Mouse (Mus musculus): ENCODE measurements around the gene Naa15.
A peak's percentile ranks its signal among the peaks of the same experiment; 100 is the strongest.

Naa15 gene

DNA sequence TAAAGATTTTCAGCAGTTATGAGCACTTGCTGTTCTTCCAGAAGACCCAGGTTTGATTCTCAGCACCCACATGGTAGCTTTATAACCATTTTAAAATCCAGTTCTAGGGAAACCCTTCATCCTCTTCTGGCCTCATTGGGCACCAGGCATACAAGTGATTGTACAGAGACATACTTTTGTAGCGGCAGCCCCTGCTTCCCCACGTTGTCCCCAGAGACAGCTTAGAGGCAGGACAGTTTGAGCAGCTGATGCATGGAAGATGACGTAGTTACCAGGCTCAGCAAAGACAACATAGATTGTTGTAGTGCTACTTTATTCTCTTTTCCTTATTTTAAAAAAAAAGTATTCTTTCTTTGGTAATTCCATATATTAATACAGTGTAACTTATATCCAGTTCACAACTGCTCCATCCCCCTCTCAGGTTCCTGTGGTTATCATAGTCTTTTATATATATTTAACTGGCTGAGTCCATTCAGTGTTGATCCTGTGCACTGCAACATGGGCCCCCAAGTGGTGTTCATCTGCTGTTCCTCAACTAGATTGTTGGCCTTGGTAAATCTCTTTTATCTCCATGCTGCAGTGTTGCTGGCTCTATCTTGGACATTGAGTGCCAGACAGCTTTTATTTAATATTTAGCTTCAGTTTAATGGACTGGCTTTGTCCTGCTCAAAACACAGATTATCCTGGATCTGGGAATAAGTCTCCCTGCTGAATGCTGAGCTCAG lies 20.1 kb downstream of the Naa15 start:
- no peak for DNase-seq (ENCODE audit: low spot score)

DNA sequence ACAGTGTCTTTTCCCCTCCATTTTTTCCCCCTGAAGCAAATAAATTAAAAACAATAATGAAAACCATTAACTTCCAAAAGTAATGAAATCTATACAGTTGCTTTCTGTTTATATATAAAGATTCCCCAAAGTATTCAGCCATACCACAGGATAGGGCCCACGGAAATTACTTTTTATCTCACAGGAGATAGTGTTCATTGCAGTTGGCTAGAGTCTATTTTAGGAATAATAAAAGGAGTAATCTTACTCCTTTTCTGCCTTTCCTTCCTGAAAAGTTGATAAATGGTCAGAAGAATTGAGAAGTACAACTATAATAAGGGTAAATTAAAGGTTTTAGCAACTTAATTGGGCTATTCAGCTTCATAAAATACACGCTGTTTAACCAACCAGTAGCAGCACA lies 53.6 kb downstream of the Naa15 start:
- DNase-seq (ENCODE audit: low spot score) = no peak

DNA sequence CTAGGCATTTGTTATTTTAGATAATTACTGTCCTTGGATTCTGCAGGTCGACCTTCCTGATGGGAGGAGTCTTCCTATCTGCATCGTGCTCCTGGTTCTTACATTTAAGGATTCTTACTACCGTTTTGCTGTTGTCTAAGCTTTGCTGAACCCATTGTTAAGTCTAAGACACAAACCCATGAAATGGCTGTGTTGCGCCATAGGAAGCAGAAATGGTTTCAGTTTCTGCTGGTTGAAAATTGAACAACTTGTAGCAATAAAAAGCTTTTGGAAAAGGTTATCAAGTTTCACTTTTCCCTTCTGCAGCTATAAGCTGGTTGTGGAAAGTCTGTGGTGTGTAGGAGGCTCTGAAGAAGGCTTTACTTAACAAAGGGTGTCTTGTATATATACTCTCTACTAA lies 60.8 kb downstream of the Naa15 start:
- no peak for DNase-seq (ENCODE audit: low spot score)

DNA sequence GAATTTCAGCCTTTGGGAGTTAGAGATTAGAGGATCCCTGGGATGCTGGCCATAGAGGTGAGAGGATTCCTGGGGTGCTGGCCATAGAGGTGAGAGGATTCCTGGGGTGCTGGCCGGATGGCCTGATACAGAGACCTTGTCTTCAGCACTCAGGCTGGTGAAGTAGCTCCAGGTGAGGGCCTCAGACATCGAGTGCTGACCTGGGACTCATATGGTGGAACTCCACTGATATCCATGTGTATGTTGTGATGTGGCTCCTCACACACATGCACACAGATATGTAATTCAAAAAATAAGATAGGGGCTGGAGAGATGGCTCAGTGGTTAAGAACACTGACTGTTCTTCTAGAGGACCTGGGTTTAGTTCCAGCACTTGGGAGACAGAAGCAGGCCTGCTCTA lies 64.9 kb downstream of the Naa15 start:
- DNase-seq (ENCODE audit: low spot score) = no peak

DNA sequence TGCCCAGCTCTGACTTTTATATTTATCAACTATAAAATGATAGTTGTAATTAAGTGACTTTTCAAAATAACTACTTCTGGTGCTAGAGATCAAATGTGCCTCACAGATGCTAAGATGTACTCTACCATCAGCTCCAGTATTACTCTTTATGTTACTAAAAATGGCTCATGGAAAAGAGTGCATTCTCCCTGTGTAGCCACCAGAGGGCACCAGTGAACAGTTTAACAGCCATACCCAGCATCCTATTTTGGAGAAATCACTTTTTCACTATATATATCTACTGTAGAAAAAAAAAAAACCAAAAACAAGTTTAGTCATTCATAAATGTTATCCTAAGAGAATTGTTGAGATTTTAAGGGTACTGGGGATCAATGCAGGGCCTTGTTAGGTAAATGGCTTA lies 66.1 kb downstream of the Naa15 start:
- no peak for DNase-seq (ENCODE audit: low spot score)

DNA sequence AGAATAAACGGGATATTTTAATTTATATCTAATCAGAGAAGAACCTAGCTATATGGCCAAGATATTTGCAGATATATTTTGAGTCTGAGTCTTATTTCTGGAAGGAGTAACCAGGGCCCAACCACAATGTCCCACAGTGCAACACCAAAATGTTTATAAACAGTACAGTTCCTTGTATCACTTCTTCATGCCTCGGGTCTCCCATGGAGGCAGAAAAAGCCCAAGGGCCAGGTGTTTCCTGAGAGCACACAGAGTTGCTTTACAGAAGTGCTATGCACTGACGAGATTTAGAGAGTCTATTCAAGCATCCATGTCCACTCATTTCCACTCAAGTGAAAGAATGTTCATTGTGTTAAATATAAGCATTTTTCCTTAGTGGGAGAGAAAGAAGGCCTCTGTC lies 66.9 kb downstream of the Naa15 start:
- no peak for DNase-seq (ENCODE audit: low spot score)

DNA sequence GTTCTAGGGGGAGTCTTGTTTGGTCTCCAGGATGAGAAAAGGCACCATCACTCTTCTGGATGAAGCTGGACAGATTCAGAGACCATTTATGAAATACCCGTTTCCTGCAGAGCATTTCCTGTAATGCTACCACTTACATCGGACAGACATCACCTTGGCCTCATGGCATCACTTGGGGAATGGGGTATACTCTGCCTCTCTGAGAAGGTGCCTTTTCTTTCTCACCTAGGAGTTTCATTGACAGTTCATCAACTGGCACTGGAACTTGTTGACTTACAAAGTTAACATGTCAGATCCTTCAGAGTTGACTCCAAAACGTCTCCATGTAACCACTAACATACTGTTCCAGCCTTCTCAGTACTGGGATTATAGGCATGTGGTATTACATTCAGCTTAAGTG lies 67.8 kb downstream of the Naa15 start:
- no peak for DNase-seq (ENCODE audit: low spot score)

DNA sequence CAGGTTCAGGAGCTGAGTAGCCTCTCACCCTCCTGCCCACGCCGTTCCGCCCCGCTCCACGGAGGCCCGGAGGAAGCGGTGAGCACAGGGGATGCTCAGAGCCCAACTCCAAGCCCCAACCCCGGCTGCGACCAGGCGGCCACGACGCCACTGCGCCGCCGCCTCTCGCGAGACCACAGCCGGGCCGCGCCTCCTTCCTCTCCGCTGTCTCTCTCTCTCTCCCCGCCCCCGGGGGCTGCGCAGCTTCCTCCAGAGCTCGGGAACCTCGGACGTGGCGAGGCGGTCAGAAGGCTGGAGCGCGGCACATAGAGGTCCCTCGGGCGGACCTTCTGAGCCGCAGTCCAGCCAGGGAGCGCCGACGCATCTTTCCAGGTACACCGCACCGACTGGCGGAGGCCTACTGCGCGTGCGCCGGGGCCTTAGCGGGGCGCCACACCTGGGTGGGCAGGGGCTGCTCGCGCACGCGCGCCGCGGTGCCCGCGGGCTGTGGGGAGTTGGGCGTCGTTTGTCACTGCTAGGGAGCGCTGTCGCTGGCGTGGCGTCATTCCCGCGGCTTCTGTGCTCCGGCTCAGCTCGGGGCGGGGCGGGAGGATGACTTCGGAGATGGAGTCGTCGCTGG lies 68.9 kb downstream of the Naa15 start, which contains the start of gene Rab33b:
TSS of gene Rab33b (plus strand) at position 180 of the 619 bp plus-strand sequence.
- DNase-seq (ENCODE audit: low spot score) = peak; percentile 96

DNA sequence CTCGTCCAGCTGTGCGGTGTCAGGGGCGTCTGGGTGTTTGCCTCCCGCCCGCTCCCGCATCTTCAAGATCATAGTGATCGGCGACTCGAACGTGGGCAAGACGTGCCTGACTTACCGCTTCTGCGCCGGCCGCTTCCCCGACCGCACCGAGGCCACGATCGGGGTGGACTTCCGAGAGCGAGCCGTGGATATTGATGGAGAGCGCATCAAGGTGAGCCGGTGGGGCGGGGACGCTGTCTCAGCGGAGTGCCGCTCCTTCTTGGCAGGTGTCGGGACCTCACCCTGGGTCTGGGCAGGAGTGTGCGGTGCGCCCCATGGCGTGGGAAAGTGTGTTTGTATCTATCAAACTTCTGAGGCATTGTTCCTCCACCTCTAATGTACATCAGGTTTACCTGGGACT lies 69.4 kb downstream of the Naa15 start:
- DNase-seq (ENCODE audit: low spot score) = no peak

DNA sequence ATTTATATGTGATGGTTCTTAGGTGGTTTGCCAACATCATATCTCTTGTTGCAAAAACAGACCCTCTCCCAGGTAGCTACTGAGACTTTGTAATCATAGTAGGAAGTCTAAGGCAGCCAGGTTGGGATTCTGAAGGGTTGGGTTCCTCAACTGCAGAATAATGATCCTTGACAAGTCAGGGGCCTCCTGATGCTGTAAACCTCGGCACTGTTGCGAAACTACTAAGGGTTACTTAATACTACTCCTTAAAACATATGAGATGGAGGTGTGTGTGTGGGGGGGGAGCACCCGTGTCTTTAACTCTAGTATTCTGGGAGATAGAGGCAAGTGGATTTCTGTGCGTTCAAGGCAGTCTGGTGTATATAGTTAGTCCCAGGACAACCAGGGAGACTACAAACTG lies 70.4 kb downstream of the Naa15 start:
- no peak for DNase-seq (ENCODE audit: low spot score)

DNA sequence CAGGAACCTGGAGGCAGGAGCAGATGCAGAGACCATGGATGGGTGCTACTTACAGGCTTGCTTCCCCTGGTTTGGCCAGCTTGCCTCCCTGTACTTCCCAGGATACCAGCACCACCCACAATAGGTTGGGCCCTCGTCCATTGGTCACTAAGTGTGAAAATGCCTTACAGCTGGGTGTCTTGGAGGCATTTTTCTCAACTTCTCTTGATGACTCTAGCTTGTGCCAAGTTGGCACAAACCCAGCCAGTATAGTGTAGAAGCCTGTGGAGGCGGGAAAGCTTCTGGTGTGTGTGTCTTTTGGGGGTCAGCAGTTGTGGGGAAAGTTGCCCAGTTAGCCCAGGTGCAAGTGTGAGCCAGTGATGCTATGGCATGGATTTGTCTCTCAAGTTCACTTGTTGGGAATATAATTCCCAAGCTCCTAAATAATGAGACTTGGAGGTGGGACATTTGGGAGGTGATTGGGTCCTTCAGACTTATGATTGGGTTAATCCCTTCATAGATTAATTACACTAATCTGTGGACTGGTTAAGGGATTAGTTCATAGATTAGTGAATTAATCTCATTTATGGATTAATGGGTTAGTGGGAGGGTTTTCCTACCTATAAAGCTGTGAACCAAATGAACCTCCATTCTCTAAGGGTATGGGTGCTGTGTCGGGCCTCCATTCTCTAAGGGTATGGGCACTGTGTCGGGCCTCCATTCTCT lies 71.7 kb downstream of the Naa15 start:
- DNase-seq (ENCODE audit: low spot score) = no peak

DNA sequence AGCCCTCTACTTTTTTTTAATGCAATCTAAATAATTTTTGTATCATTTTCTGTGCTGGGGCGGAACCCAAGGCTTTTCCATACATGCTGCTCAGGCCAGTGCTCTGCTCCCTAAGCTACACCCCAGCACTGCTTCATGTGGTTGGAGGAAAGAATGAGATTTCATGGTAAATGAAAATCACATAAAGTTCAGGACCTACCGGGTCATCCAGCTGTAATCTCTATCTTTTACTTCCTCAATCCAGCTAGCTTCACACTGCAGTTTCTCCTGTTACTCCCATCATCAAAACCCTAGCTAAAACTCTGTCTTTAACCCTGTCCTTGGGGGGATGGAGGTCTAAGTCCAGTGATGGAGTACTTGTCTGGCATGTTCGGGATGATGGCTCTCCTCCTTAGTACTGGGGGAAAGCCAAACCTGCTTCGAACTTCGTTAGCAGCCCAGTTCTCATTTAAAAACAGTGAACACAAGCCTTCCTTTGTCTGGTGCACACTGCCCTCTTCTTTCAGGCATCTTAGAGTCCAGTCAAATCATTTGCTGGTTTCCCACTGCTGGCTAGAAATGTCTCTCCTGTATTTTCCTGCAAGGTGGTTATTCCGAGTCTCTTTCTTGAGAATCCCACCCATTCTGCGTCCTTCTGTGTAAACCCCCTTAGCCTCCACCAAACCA lies 75.3 kb downstream of the Naa15 start:
- no peak for DNase-seq (ENCODE audit: low spot score)

DNA sequence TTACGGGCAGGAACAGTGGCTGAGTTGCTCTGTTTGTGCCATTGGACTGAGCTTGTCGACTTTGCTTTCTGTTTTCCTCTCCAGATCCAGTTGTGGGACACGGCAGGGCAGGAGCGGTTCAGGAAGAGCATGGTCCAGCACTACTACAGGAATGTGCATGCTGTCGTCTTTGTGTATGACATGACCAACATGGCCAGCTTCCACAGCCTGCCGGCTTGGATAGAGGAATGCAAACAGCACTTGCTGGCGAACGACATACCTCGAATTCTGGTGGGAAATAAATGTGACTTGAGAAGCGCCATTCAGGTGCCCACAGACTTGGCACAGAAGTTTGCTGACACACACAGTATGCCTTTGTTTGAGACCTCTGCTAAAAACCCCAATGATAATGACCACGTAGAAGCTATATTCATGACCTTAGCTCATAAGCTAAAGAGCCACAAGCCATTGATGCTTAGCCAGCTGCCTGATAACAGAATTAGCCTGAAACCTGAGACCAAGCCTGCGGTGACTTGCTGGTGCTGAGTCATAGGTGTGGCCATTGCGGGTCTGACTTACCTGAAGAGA lies 78.4 kb downstream of the Naa15 start:
- no peak for DNase-seq (ENCODE audit: low spot score)

DNA sequence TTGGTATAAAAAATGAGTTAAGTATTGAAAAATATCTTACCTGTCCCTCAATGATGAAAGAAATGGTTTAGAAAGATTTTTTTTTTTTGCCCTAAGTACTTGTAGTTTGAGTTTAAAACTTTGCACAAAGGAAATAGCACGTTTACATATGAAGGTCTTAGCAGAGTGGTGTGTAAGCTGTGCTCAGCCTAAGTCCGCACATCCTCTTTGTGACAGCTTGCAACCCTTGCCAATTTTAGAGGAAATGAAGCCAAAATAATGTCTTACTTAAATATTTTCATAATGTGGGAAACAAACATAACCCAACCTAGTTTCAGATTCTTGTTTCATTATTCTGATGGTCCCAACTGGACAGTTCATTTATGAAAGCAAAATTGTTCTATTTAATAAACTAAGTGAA lies 79.5 kb downstream of the Naa15 start:
- DNase-seq (ENCODE audit: low spot score) = no peak

DNA sequence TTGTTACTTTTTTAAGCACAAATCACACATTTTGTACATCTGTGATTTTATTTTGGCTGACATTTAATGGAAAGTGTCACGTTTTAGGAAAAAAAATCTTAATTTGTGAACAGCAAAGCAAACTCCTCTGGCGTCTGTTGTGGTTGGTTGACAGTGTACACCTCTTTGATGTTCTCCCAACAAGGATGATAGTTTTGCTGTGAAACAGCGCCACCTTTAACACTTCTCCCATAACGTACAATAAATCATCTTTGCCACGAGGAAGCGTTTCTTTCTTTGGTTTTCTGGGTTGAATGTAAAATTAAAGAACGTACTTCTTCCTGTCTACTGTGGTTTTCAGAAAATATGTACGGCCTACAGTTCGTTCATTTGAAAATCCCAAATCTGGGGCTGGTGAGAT lies 80.7 kb downstream of the Naa15 start:
- DNase-seq (ENCODE audit: low spot score) = no peak

DNA sequence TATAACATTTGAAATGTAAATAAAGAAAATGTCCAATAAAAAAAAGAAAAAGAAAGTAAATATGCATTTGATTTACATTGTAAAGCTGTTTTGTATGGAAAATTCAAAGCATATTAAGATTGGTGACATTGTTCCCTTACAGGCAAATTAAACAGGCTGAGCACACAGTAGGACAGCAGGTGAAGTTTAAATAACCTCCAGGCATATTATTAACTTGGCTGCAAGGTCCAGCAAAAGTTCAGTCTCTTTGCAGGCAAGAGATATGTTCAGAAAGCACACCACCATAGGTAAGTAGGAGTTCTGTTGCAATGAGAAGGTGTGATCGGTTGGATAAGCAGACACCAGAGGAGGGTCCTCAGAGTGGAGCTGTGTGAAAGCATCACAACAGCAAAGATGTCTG lies 83.0 kb downstream of the Naa15 start:
- no peak for DNase-seq (ENCODE audit: low spot score)

DNA sequence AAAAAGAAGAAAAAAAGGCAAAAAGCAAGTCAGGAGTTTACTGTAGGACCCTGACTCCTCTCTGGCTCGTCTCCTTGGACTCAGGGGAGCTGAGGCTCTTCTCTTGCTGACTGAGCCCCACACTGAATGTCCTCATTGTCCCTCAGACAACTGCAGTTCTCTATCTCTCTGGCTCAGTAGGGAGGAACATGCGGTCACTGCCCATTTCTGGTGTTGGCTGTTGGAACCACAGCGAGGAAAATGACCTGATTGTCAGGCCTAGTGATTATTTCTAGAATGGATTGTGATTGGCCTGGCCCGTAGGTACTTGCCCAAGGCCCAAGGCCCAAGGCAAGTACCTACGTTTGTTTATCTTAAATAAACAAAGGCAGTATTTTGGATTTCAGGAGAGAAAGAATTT lies 83.7 kb downstream of the Naa15 start:
- no peak for DNase-seq (ENCODE audit: low spot score)

DNA sequence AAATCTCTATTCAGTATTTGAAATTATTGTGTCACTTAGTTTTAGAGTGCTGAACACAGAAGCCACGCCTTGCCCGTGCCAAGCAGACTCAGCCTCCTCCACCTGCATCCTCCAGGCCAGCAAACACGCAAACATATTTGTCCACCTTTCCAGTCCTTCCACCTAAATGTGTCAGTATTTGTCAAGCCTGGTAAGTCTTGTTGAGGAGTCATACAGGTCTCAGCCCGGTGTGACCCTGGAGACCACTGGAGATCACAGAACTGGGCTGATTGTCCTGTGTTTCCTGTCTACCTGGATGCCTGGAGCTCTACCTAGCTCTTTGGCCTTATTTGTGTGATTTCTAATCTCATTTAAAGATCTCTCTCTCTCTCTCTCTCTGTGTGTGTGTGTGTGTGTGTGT lies 84.9 kb downstream of the Naa15 start:
- no peak for DNase-seq (ENCODE audit: low spot score)

DNA sequence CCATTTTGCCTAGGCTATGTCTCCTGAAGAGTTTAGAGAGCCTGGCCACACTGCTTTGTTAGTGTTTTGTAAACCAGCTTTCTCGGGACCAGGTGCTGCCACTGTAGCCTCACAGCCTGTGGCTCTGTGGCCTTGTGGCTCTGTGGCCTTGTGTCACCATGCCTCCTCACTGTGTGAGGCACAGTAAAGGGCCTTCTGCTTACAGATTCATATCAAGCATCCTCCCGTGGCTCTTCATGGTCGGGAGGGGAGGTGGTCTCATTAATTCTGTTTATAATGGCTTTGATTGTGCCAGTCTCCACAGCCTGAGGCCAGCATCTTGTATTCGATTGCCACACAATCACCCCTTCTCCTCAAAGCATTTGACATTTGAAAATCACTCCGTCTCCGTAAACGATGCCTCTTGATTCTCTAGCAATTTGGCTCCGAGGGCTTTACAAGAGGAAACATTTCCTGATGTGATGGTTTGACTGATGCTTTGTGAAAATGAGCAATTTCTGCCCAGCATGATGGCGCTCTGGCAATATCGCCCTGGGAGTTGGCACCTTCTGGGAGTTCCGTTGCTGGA lies 89.5 kb downstream of the Naa15 start:
- DNase-seq (ENCODE audit: low spot score) = no peak

DNA sequence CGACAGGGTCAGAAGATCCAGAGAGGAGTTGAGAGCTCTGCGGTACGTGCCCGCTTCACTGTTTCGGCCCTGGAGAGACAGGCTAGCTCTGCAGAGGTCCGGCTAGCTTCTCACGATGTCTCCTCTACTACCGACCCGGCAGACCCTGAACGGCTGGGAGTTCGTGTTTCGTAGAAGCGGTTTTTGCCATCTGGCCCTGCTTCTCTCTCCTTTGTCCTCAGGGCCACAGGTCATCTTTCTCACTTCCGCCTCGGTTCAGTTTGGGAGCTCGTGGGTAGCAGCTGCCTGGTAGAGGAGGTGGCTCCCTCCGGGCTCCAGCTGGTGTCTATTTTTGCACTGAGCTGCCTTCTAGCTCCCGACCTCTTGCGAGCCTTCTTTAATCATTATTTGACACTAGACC lies 90.5 kb downstream of the Naa15 start:
- no peak for DNase-seq (ENCODE audit: low spot score)

DNA sequence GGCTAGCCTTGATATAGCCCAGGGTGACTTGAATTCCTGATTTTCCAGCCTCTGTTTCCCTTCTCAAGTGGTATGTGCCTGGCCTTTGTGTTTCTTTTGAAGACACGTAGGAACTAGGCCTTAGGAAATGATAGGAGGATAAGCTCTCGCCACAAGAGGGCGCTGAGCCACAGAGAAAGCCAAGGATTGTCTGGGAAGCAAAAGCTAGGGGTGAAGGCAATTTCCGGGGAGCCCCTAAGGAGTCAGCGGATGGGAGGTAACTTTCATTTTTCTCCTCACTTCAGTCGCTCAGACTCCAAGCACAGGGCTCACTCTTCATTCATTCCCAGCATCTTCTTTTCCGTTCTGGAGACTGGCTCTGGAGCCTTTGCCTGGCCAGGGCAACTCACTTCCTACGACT lies 96.0 kb downstream of the Naa15 start:
- peak; percentile 52 for DNase-seq (ENCODE audit: low spot score)

DNA sequence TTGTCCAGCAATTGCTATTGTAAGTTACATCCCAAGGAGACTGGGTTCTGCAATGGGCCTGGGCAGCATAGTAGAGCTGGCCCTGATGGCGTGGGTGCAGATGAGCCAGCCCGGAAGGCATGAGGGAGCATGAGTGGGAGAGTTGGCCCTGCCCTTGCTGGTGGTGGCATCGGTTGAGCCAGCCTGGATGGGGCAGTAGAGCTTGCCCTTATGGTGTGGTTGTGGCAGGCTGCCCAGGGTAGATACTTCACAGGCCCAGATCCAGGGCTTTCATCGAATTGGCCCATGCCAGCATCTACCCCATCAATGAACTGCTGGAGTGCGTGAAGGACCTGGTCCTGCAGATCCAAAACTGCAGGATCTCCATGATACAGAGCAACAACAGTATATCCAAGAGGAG lies 97.0 kb downstream of the Naa15 start:
- DNase-seq (ENCODE audit: low spot score) = no peak

Measured in ovary, postnatal 10 days (tissue).